Mouse (Mus musculus) limb, embryonic 11.5 days (tissue): ENCODE measurements at regions not wholly inside any gene's neighbourhood (a gene's known extent, or its start where the extent isn't known, plus 50 kb on each side); places are given as distances from the start of the nearest gene placed in this dataset.

ENCODE experiments used
- ATAC-seq: fragments of 200-750 bp; cut with Nextera tagmentation; 2 replicates; pipeline ENCODE4 v1.8.0; 2017; ENCODE audit warnings: low read depth; ENCODE audit not compliant: insufficient number of reproducible peaks, low FRiP score, low TSS enrichment
- DNase-seq: peaks from one replicate; pipeline ENCODE4 v3.0.0-alpha.2; 2015; ENCODE audit warnings: low spot score
- H3K27ac ChIP-seq: fragments of 300-500 bp; sonication (generic); replicated peaks from 2 replicates; pipeline ENCODE4 v1.5.1; 2014; ENCODE audit warnings: low read depth, mild to moderate bottlenecking, low read length
- H3K27me3 ChIP-seq: fragments of 300-500 bp; sonication (generic); 2 replicates; pipeline ENCODE4 v1.6.1; 2014; ENCODE audit warnings: mild to moderate bottlenecking, low read length, mixed read lengths; ENCODE audit not compliant: control insufficient read depth, insufficient read depth
- H3K36me3 ChIP-seq: fragments of 300-500 bp; sonication (generic); 2 replicates; pipeline ENCODE4 v1.6.1; 2014; ENCODE audit warnings: mild to moderate bottlenecking, low read length, moderate library complexity, mixed read lengths; ENCODE audit not compliant: control insufficient read depth, insufficient read depth
- H3K4me1 ChIP-seq: fragments of 300-500 bp; sonication (generic); 2 replicates; pipeline ENCODE4 v1.6.1; 2014; ENCODE audit warnings: low read length, mixed read lengths; ENCODE audit not compliant: control insufficient read depth, insufficient read depth
- H3K4me2 ChIP-seq: fragments of 300-500 bp; sonication (generic); 2 replicates; pipeline ENCODE4 v1.6.1; 2014; ENCODE audit warnings: low read depth, mild to moderate bottlenecking, moderate library complexity; ENCODE audit not compliant: severe bottlenecking
- H3K4me3 ChIP-seq: fragments of 300-500 bp; sonication (generic); 2 replicates; pipeline ENCODE4 v1.5.1; 2014; ENCODE audit warnings: low read depth, low read length
- H3K9ac ChIP-seq: fragments of 300-500 bp; sonication (generic); 2 replicates; pipeline ENCODE4 v1.6.1; 2014; ENCODE audit warnings: mild to moderate bottlenecking, low read length
- H3K9me3 ChIP-seq: fragments of 300-500 bp; sonication (generic); 2 replicates; pipeline ENCODE4 v1.6.1; 2016; ENCODE audit warnings: low read length; ENCODE audit not compliant: control insufficient read depth
- WGBS: fragments of 180-500 bp; shearing (Covaris S2); extraction: QIAGEN DNeasy Blood & Tissue Kit; methylation state at CpG from one replicate; pipeline ENCODE4 v1.1.7; 2014; 5-methylcytosine and 5-hydroxymethylcytosine counted together

GRCm38 (mm10) chr4:97132650-97133049, 50.3 kb downstream of the Gm10192 start:
- H3K9ac ChIP-seq: no peak overlapping the region
- H3K27ac ChIP-seq: no peak overlapping the region
- H3K4me2 ChIP-seq: no peak overlapping the region
- 15% methylated on average over 2 of the region's 2 CpGs for WGBS
- no peaks in the 10 kb centered on the region for H3K36me3 ChIP-seq
- no peak overlapping the region for H3K4me3 ChIP-seq
- peak; percentile 70 for ATAC-seq
- no peaks in the 10 kb centered on the region for H3K27me3 ChIP-seq
- peak; percentile 46 for DNase-seq
- no peaks in the 10 kb centered on the region for H3K9me3 ChIP-seq
- peaks cover 8% of the 10 kb centered on the region for H3K4me1 ChIP-seq

GRCm38 (mm10) chr4:97127780-97128179, 55.2 kb downstream of the Gm10192 start:
- Histone ChIP-seq H3K4me1 (peaks cover 5% of the 10 kb centered on the region), H3K36me3 (no peaks in the 10 kb centered on the region), H3K4me2 (no peak overlapping the region), H3K4me3 (no peak overlapping the region), H3K9ac (no peak overlapping the region), H3K27ac (no peak overlapping the region), H3K9me3 (no peaks in the 10 kb centered on the region), H3K27me3 (no peaks in the 10 kb centered on the region)
- no peak for DNase-seq
- no peak for ATAC-seq
- WGBS: 62% methylated on average over 4 of the region's 4 CpGs

- no peaks in the 10 kb centered on the region for H3K27me3 ChIP-seq
- H3K4me2 ChIP-seq: no peak overlapping the region
- no peak for ATAC-seq
- no peak overlapping the region for H3K9ac ChIP-seq
- 69% methylated on average over 1 of the region's 1 CpGs for WGBS
- DNase-seq: no peak
- H3K4me3 ChIP-seq: no peak overlapping the region
- H3K9me3 ChIP-seq: no peaks in the 10 kb centered on the region
- H3K36me3 ChIP-seq: no peaks in the 10 kb centered on the region
- H3K27ac ChIP-seq: no peak overlapping the region
- H3K4me1 ChIP-seq: no peaks in the 10 kb centered on the region
These were observed 59.1 kb downstream of the Gm10192 start for GRCm38 (mm10) chr4:97123861-97124260.

GRCm38 (mm10) chr4:97121952-97122351, 61.0 kb downstream of the Gm10192 start:
- Histone ChIP-seq H3K4me1 (no peaks in the 10 kb centered on the region), H3K27ac (no peak overlapping the region), H3K36me3 (no peaks in the 10 kb centered on the region), H3K27me3 (no peaks in the 10 kb centered on the region), H3K4me3 (no peak overlapping the region), H3K9ac (no peak overlapping the region), H3K4me2 (no peak overlapping the region), H3K9me3 (no peaks in the 10 kb centered on the region)
- WGBS: 90% methylated on average over 2 of the region's 2 CpGs
- ATAC-seq: no peak
- no peak for DNase-seq

- Histone ChIP-seq H3K36me3 (no peaks in the 10 kb centered on the region), H3K4me3 (no peak overlapping the region), H3K4me2 (no peak overlapping the region), H3K9ac (no peak overlapping the region), H3K4me1 (no peaks in the 10 kb centered on the region), H3K27ac (no peak overlapping the region), H3K9me3 (no peaks in the 10 kb centered on the region), H3K27me3 (no peaks in the 10 kb centered on the region)
- WGBS: 91% methylated on average over 2 of the region's 2 CpGs
- DNase-seq (no peak), ATAC-seq (no peak)
These were observed 63.5 kb downstream of the Gm10192 start for GRCm38 (mm10) chr4:97119459-97119858.

GRCm38 (mm10) chr4:97117016-97117415, 66.0 kb downstream of the Gm10192 start:
- H3K4me3 ChIP-seq: no peak overlapping the region
- no peak for DNase-seq

GRCm38 (mm10) chr4:97102752-97103052, 80.3 kb downstream of the Gm10192 start:
- Histone ChIP-seq H3K27me3 (no peaks in the 10 kb centered on the region), H3K36me3 (no peaks in the 10 kb centered on the region), H3K4me3 (no peak overlapping the region), H3K27ac (no peak overlapping the region), H3K4me2 (no peak overlapping the region), H3K9ac (no peak overlapping the region), H3K4me1 (no peaks in the 10 kb centered on the region), H3K9me3 (no peaks in the 10 kb centered on the region)
- DNase-seq (no peak), ATAC-seq (no peak)
- WGBS: 85% methylated on average over 1 of the region's 1 CpGs

More at GRCm38 (mm10) chr4:97117016-97117415, 66.0 kb downstream of the Gm10192 start:
- Histone ChIP-seq H3K36me3 (no peaks in the 10 kb centered on the region), H3K27me3 (no peaks in the 10 kb centered on the region), H3K9me3 (no peaks in the 10 kb centered on the region), H3K27ac (no peak overlapping the region), H3K4me1 (no peaks in the 10 kb centered on the region), H3K4me2 (no peak overlapping the region), H3K9ac (no peak overlapping the region)
- ATAC-seq: no peak
- 63% methylated on average over 1 of the region's 1 CpGs for WGBS

- Histone ChIP-seq H3K9me3 (no peaks in the 10 kb centered on the region), H3K36me3 (no peaks in the 10 kb centered on the region), H3K4me3 (no peak overlapping the region), H3K4me2 (no peak overlapping the region), H3K27me3 (no peaks in the 10 kb centered on the region), H3K4me1 (no peaks in the 10 kb centered on the region), H3K9ac (no peak overlapping the region), H3K27ac (no peak overlapping the region)
- ATAC-seq: no peak
- no peak for DNase-seq
These were observed 80.8 kb downstream of the Gm10192 start for GRCm38 (mm10) chr4:97101911-97102751.

- no peaks in the 10 kb centered on the region for H3K9me3 ChIP-seq
- no peaks in the 10 kb centered on the region for H3K27me3 ChIP-seq
- no peak for ATAC-seq
- H3K27ac ChIP-seq: no peak overlapping the region
- WGBS: 75% methylated on average over 3 of the region's 3 CpGs
- H3K4me1 ChIP-seq: no peaks in the 10 kb centered on the region
- DNase-seq: no peak
- no peak overlapping the region for H3K9ac ChIP-seq
- H3K36me3 ChIP-seq: no peaks in the 10 kb centered on the region
- no peak overlapping the region for H3K4me3 ChIP-seq
- H3K4me2 ChIP-seq: no peak overlapping the region
These were observed 83.2 kb downstream of the Gm10192 start for GRCm38 (mm10) chr4:97099721-97100120.
